Mouse (Mus musculus): ENCODE measurements at regions not wholly inside any gene's neighbourhood (a gene's known extent, or its start where the extent isn't known, plus 50 kb on each side); places are given as distances from the start of the nearest gene placed in this dataset.
A peak's percentile ranks its signal among the peaks of the same experiment; 100 is the strongest.

DNA sequence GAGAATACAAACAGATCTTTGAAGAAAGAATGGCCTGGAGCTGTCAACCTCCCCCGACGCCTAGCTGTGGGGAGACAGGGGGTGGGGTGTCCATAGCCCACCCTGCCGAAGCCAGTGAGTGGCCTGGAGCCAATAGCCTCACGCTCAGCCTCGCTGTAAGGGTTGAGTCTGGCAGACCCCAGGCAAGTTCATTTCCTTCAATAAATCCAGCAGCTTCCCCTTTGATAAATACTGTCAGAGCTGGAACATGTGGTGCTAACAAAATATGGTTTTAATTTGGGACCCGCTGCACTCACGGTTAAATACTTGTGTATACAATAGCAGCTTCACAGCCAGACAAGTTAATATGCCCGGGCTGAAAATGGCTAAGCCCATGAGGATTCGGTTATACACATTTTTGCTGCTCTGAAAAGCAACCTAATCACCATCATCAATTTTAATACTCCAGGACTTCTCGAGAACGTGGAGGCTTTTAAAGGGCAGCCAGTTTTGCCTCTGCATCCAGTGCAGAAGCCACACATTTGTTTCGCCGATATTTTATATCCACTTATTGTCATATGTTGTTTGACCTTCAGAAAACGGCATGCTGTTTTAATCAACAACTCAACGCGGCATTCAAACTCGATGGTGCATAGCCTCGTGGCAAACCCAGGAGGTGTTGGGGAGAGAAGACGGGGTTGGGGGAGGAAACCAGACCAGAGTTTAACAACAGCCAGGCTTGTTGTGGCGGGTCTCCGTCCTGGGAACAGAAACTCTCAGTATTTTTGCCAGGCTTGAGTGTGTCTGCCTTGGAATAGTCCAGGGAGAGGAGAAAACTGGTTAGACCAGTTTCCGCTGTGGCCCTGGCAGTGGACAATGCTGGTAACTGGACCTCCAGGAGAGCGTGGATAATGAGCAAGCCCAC lies 144.9 kb downstream of the Cd24a start:
- peak overlapping the region; percentile 61 for H3K9ac ChIP-seq
- no peak for ATAC-seq
- no peaks in the 10 kb centered on the region for H3K36me3 ChIP-seq
- H3K27ac ChIP-seq: no peak overlapping the region
- no peaks in the 10 kb centered on the region for H3K9me3 ChIP-seq (replicated peaks)
- H3K4me2 ChIP-seq: peak overlapping the region; percentile 72
- H3K4me3 ChIP-seq: peak overlapping the region; percentile 47
- H3K27me3 ChIP-seq (replicated peaks): peaks cover 41% of the 10 kb centered on the region
- WGBS (ENCODE audit: insufficient replicate concordance): 15% methylated on average over 23 of the region's 23 CpGs
- H3K4me1 ChIP-seq: peaks cover 21% of the 10 kb centered on the region

DNA sequence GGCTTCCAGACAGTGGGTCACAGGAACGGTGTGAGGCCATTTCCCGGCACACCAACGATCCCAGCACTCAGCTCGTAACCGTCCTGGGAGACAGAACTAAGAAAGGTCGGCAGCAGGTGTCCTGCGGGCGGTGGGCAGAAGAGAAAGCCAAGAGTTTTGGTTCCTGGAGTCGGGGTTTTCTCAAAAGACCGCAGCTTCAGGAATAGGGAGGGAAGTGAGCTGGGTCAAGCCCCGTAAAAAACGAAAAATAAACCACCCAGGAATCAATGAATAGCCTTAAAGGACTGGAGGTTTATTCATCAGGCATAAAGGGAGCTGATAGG lies 145.5 kb downstream of the Cd24a start:
- H3K36me3 ChIP-seq: no peaks in the 10 kb centered on the region
- no peaks in the 10 kb centered on the region for H3K9me3 ChIP-seq (replicated peaks)
- H3K27me3 ChIP-seq (replicated peaks): peaks cover 41% of the 10 kb centered on the region
- H3K4me2 ChIP-seq: peak overlapping the region; percentile 72
- 6% methylated on average over 12 of the region's 12 CpGs for WGBS (ENCODE audit: insufficient replicate concordance)
- peaks cover 21% of the 10 kb centered on the region for H3K4me1 ChIP-seq
- H3K9ac ChIP-seq: peak overlapping the region; percentile 61
- no peak for ATAC-seq
- no peak overlapping the region for H3K27ac ChIP-seq
- H3K4me3 ChIP-seq: peak overlapping the region; percentile 47

DNA sequence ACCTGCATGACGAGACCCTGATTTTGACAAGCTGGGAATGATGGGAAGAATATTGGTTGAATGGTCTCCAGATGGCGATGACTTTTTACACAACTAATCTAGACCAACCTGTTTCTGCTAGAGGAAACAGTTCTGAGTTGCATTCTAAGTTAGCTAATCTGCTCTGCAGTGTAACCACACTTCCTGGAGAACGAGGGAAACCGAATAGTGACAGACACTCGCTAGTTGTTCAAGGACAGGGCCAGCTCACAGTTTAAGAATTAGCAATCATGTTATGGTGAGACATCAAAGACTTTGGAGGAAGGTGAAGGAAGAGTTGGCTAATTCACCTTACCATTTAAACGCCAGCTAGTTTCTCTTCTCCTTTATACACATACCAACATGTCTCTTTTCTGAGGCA lies 149.7 kb downstream of the Cd24a start:
- Histone ChIP-seq H3K27ac (no peak overlapping the region), H3K9ac (no peak overlapping the region)
- 31% methylated on average over 6 of the region's 6 CpGs for WGBS (ENCODE audit: insufficient replicate concordance)

DNA sequence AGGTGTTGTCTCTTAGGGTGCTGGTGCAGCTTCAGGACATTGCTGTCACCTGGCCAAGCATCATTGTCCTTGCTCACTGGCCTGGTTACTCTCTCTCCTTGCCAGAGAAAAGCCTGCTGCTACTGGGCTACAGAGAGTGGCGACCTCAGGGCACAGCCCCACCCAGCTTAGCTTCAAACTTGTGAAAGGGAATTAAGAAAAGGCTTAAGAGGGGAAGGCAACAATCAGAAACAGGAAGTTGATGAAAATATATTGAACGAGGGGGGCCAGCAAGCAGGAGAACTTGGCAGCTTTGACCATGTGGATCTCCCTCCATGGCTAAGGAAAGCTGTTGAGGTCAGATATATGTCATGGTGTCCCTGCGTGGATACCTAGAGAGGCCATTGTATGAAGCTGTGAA lies 151.1 kb downstream of the Cd24a start:
- WGBS (ENCODE audit: insufficient replicate concordance): 43% methylated on average over 3 of the region's 3 CpGs
- H3K4me2 ChIP-seq: no peak overlapping the region
- ATAC-seq: no peak
- no peak overlapping the region for H3K27ac ChIP-seq
- H3K9ac ChIP-seq: no peak overlapping the region
- 0 out of 2 replicates have a peak, but pooled peaks cover 3% of the 10 kb centered on the region for H3K4me1 ChIP-seq
- no peaks in the 10 kb centered on the region for H3K9me3 ChIP-seq (replicated peaks)
- H3K36me3 ChIP-seq: no peaks in the 10 kb centered on the region
- H3K27me3 ChIP-seq (replicated peaks): peaks cover 13% of the 10 kb centered on the region; the same call in 1 of the 2 replicates
- H3K4me3 ChIP-seq: no peak overlapping the region

More for the DNA sequence above, 149.7 kb downstream of the Cd24a start:
- H3K9me3 ChIP-seq (replicated peaks): no peaks in the 10 kb centered on the region
- H3K36me3 ChIP-seq: no peaks in the 10 kb centered on the region
- peaks cover 25% of the 10 kb centered on the region; the same call in 1 of the 2 replicates for H3K27me3 ChIP-seq (replicated peaks)
- H3K4me2 ChIP-seq: no peak overlapping the region
- H3K4me1 ChIP-seq: peaks cover 16% of the 10 kb centered on the region
- ATAC-seq: no peak
- H3K4me3 ChIP-seq: no peak overlapping the region

DNA sequence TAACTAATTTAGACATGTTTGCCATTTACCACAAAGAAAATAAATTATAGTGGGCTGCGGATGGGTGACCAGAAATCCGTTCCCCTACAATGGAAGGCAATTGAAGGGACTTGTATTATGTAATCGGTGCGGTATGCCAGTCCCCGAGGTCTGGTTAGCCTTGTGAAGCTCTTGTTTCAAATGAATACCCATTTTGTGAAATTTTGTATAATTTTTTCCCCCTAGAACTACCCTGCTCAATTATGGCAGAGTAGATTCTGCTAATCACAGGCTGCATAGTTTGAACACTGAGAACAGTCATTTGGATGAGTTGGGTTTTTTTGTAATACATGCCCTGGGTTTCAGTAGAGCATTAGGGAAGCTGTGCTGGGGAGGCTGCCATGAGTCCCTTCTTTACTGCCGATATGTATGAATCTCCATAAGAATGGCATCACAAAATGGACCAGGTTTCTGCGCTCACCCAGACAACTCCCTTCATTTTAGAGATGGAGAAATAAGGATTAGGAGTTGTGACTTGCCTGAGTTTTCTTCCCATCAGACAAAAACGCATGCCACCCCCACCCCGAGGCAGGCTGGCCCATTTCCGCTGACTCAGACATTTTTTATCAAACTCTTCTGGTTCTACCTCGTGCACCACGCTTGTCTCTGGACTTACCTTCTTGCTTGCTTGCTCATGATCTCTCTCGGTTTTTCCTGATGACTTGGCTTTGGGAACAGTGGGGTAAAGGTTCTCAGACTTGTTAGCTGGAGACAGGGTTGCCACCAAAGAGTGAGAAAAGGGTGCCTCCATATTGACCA lies 155.7 kb downstream of the Cd24a start:
- H3K4me3 ChIP-seq: no peak overlapping the region
- 72% methylated on average over 13 of the region's 13 CpGs for WGBS (ENCODE audit: insufficient replicate concordance)
- no peak overlapping the region for H3K4me2 ChIP-seq
- H3K9me3 ChIP-seq (replicated peaks): no peaks in the 10 kb centered on the region
- no peak overlapping the region for H3K9ac ChIP-seq
- ATAC-seq: no peak
- 0 out of 2 replicates have a peak, but pooled peaks cover 1% of the 10 kb centered on the region for H3K4me1 ChIP-seq
- H3K27me3 ChIP-seq (replicated peaks): no peaks in the 10 kb centered on the region
- H3K36me3 ChIP-seq: no peaks in the 10 kb centered on the region
- H3K27ac ChIP-seq: no peak overlapping the region

DNA sequence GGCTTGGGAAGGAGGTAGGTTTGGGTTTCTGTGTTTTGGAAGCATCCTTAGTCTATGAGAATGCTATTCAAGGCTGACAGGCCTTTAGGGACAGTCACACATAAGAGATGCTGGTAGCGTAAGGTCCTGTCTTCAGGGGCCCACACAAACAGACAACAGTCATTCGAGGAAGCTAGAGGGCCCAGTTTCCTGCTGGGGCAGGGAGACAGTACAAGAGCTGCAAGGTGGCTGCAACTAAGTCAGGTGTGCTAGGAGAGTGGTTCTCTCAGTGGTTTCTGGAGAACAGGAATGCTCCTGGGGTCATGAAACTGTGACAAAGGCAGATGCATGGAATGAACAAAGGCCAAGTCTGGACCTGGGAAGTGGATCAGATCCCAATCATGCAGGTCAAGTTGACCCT lies 161.1 kb downstream of the Cd24a start:
- Histone ChIP-seq H3K9ac (no peak overlapping the region), H3K27ac (no peak overlapping the region), H3K4me2 (no peak overlapping the region), H3K36me3 (no peaks in the 10 kb centered on the region), H3K27me3 (replicated peaks) (no peaks in the 10 kb centered on the region), H3K9me3 (replicated peaks) (no peaks in the 10 kb centered on the region), H3K4me1 (peaks cover 38% of the 10 kb centered on the region), H3K4me3 (no peak overlapping the region)
- 49% methylated on average over 2 of the region's 2 CpGs for WGBS (ENCODE audit: insufficient replicate concordance)
- ATAC-seq: no peak

DNA sequence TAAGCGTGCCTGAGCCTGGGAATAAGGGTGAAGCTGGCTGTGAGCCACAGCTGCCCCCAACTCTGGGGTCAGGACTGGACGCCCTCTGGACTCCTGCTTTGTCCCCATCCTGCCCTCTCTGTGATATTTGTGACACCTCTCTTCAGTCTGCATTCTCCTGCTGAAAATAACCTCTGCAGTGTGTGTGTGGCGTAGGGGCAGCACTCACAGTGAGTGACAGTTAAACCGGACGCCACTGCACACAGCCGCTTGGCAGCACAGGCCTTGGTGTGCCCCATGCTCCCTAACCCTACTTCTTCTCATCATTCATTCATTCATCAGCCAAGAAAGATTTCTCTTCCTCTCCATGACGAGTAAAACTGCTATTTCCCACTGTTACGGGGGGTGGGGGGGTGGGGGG lies 161.6 kb downstream of the Cd24a start:
- peak overlapping the region; percentile 26; the same call in 1 of the 2 replicates for H3K4me2 ChIP-seq

DNA sequence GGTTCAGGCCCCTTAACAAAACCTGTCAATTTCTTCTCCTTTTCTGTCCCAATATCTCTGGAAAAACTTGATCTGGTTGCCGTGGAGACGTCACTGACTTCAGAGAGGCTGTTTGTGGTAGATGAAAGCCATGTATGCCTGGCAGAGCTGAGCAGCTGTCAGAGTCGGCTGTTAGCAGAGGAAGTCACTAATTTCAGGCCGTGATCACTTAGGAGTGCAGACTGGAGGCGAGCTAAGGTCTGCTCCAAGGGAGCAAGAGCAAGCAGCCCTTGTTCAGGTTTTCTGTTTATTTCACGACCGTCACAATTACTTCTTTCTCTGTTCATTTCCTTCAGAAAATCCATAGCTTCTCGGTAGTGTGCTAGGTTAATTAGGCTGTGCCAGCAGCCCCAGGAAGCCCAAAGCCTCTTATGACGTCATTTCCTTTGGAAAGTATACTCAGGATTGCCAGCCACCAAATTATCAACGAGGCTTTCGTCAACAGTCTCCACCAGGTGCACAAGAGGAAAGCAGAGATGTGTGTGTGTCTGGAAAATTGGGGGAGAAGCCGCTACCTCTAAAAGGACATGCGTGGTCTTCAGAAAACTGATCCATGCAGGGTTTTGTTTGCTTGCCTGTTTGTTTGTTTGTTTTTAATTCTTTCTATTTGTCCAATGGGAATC lies 161.2 kb downstream of the Qrsl1 start:
- Histone ChIP-seq H3K4me2 (peak overlapping the region; percentile 26), H3K36me3 (no peaks in the 10 kb centered on the region), H3K9me3 (replicated peaks) (no peaks in the 10 kb centered on the region), H3K4me3 (no peak overlapping the region), H3K9ac (0 out of 2 replicates have a peak overlapping the region, but pooled peaks have one; percentile 6), H3K27ac (peak overlapping the region; percentile 28; the same call in 1 of the 2 replicates), H3K27me3 (replicated peaks) (no peaks in the 10 kb centered on the region), H3K4me1 (peaks cover 38% of the 10 kb centered on the region)
- no peak for ATAC-seq
- WGBS (ENCODE audit: insufficient replicate concordance): 29% methylated on average over 13 of the region's 13 CpGs

More for the DNA sequence above, 161.6 kb downstream of the Cd24a start:
- no peak for ATAC-seq
- no peak overlapping the region for H3K4me3 ChIP-seq
- no peaks in the 10 kb centered on the region for H3K9me3 ChIP-seq (replicated peaks)
- H3K36me3 ChIP-seq: no peaks in the 10 kb centered on the region
- 61% methylated on average over 8 of the region's 8 CpGs for WGBS (ENCODE audit: insufficient replicate concordance)
- peaks cover 38% of the 10 kb centered on the region for H3K4me1 ChIP-seq
- H3K27me3 ChIP-seq (replicated peaks): no peaks in the 10 kb centered on the region
- H3K9ac ChIP-seq: no peak overlapping the region
- no peak overlapping the region for H3K27ac ChIP-seq

DNA sequence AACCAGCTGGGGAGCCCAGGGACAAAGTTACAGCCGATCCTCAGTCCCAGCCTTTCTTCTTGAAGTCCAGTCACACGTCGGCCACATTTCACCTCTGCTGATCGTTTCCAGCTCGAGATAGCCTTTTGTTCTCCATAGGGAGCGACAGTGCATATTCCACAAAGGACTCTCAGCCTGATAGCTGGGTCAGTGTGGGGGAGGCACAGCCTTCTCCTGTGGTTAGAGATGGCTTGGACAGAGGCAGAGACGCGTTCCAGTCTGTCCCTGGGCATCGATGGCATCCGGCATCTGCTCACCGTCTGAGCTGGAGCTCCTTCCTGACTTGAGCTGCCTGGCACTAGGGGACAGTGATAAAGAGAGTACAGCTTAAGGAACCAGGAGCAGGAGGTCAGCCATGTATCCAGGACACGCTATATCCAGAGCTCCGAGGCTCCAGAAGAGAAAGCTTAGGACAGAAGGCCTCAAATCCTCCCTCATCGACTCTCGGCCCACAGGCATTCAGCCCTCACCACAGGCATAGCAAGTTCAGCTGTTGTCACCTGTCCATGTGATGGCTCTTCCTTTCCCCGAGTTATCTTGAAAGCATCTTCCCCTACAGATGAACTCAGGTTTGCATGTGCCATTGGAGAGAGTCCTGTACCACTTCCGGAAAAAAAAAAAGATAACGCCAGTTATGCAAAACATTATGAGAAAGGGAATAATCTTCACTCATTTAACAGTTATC lies 160.0 kb downstream of the Qrsl1 start:
- Histone ChIP-seq H3K9me3 (replicated peaks) (no peaks in the 10 kb centered on the region), H3K27ac (0 out of 2 replicates have a peak overlapping the region, but pooled peaks have one; percentile 21), H3K4me2 (no peak overlapping the region), H3K36me3 (no peaks in the 10 kb centered on the region), H3K4me1 (peaks cover 38% of the 10 kb centered on the region), H3K4me3 (no peak overlapping the region), H3K27me3 (replicated peaks) (no peaks in the 10 kb centered on the region), H3K9ac (0 out of 2 replicates have a peak overlapping the region, but pooled peaks have one; percentile 23)
- ATAC-seq: no peak
- WGBS (ENCODE audit: insufficient replicate concordance): 63% methylated on average over 18 of the region's 18 CpGs

DNA sequence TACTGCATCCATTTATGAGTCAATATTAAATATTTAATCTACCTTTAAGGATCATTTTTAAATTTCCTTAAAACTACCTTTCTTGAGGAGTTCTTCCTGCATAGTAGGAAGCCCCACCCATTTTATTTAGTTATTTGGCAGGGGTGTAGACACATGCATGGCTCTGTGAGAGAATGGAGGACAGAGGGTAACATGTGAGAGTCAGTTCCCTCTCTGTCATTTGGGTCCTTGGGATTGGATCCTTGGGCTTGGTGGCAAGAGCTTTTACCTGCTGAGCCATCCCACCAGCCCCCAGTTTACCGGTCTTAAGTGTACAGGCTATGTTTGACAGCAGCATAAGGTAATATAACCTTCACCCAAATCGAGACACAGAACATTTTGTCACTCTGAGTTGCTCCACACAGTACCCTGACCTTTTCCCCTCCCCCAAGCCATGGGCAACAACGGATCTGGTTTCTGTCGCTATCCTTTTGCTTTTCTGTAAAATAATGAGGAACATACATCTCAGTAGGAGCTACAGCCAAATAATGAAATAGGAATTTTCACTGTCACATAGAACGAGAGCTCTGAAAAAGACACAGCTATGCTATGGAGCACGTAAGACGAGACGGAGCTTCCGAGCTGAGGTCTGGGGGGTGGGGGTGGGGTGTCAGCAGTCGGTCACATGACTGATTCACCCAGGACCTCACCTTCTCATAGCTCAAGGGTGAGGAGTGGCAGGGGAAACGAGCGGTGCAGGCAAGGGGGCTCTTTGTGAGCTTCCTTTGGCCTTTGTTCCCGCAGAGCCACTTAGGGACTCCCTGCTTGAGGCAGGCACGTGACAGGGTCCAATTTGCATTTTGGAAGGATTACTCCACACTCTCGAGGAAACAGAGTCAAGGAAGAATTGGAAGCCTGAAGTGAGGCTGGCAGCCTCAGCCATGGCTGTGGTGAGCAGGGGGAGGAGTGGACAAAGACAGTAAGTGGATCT lies 159.2 kb downstream of the Qrsl1 start:
- WGBS (ENCODE audit: insufficient replicate concordance): 10% methylated on average over 15 of the region's 15 CpGs
- peak; percentile 67 for ATAC-seq
- Histone ChIP-seq H3K9me3 (replicated peaks) (no peaks in the 10 kb centered on the region), H3K27ac (peak overlapping the region; percentile 23), H3K27me3 (replicated peaks) (no peaks in the 10 kb centered on the region), H3K9ac (peak overlapping the region; percentile 49; the same call in 1 of the 2 replicates), H3K36me3 (no peaks in the 10 kb centered on the region), H3K4me2 (peak overlapping the region; percentile 68), H3K4me3 (peak overlapping the region; percentile 35), H3K4me1 (peaks cover 38% of the 10 kb centered on the region)

Measured in liver, embryonic 12.5 days (tissue).